Mouse (Mus musculus): ENCODE results near the gene Polr2e. TPM values are rescaled to one million over a fixed set of nuclear protein-coding genes. Genes with fewer than 3 reads are reported as not detected.

Polr2e gene
- polyA plus RNA-seq, 1 experiment from 2014 or later = 141 TPM

DNA sequence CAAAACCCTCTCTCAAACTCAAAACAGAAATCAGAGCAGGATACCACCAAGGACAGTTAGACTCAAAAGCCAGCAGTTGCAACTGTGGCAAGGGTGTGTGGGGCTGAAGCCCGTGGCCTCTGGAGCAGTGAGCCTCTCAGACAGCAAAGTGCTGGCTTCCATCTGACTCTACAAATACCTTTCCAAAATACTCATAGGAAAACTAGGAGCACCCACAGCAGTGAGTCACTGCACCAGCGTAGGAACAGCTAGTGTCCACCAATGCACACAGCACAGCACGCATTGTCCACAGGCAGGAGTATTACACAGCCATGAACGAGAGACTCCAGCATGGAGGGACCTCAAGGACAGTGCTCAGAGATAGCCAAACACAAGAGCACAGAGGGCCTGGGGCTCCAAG, 36.8 kb upstream of the Polr2e start:
- Histone ChIP-seq H3K4me3 (ENCODE audit: low read length) (no peak overlapping the region), H3K27ac (ENCODE audit: low read depth, low read length) (no peak overlapping the region), H3K9me3 (ENCODE audit: control insufficient read depth, low read length) (no peaks in the 10 kb centered on the region), H3K4me1 (ENCODE audit: control insufficient read depth, insufficient read depth, low read depth, low read length) (peaks cover 3% of the 10 kb centered on the region; the same call in 1 of the 2 replicates), H3K4me2 (ENCODE audit: low read length) (no peak overlapping the region), H3K27me3 (replicated peaks; ENCODE audit: control insufficient read depth, insufficient read depth, low read length) (no peaks in the 10 kb centered on the region), H3K9ac (ENCODE audit: low read depth, low read length) (no peak overlapping the region), H3K36me3 (ENCODE audit: control insufficient read depth, insufficient read depth, low read length) (peaks cover 12% of the 10 kb centered on the region; the same call in 1 of the 2 replicates)
- ATAC-seq = no peak
- WGBS = 97% methylated on average over 4 of the region's 4 CpGs

DNA sequence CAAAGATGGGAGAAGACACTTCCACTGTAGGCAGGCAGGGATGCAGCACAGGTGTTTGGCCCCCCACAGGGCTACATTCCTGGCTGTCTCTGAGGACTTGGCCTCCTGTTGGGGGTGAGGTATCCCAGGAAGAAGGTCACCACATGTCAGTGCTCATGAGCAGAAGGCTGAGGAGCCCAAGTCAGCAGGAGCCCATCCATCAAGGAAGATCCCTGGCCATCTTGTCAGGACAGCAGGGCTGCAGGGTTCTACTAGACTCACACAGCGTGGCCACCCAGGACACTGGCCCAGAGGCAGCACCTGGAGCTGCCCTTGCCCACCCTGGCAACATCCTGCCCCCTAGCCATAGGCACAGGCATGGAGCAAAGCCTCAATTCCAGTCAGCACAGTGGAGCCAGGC, 36.3 kb upstream of the Polr2e start:
- no peaks in the 10 kb centered on the region for H3K27me3 ChIP-seq (replicated peaks; ENCODE audit: control insufficient read depth, insufficient read depth, low read length)
- H3K4me1 ChIP-seq (ENCODE audit: control insufficient read depth, insufficient read depth, low read depth, low read length) = peaks cover 3% of the 10 kb centered on the region; the same call in 1 of the 2 replicates
- no peak overlapping the region for H3K4me2 ChIP-seq (ENCODE audit: low read length)
- H3K27ac ChIP-seq (ENCODE audit: low read depth, low read length) = no peak overlapping the region
- no peaks in the 10 kb centered on the region for H3K9me3 ChIP-seq (ENCODE audit: control insufficient read depth, low read length)
- peaks cover 9% of the 10 kb centered on the region; the same call in 1 of the 2 replicates for H3K36me3 ChIP-seq (ENCODE audit: control insufficient read depth, insufficient read depth, low read length)
- no CpG with 5 or more reads among the region's 1 CpGs for WGBS
- no peak overlapping the region for H3K4me3 ChIP-seq (ENCODE audit: low read length)
- H3K9ac ChIP-seq (ENCODE audit: low read depth, low read length) = no peak overlapping the region
- ATAC-seq = no peak

DNA sequence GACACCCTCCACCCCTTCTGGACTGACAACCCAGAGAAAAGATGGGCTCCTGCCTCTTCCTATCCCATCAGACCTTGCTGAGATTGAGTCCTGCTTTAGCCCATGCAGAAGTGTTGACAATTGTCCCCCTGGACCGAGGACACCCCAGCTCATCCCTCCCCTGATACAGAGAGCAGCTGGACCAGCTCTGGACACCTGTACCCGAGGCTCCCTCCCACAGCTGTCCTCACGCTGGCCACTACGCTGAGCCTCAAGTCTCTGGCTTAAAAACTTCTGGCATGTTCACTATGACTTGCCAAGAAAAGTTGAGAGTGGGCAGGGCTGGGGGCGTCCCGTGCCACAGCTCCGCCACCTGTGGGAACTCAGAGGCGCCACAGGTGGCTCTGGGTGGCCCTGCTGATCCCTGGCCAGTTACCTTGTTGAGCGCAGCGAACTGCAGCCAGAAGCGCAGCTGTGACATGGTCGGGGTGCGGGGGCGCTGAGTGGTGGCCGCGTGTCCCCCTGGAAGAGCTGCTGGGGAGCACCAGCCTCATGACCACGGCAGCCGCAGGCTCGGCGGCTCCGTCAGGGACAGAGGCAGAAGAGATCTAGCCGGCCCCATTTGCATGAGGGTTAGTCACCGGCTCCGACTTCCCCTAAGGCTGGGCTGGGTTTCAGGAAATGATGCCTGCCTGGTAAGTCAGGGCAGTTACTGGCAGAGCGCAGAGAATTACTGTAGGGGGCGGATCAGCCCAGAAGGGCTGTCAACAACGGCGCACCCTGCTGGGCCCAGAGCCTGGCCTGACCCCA, 35.4 kb upstream of the Polr2e start:
- Histone ChIP-seq H3K36me3 (ENCODE audit: control insufficient read depth, insufficient read depth, low read length) (0 out of 2 replicates have a peak, but pooled peaks cover 3% of the 10 kb centered on the region), H3K4me3 (ENCODE audit: low read length) (no peak overlapping the region; the same call in 1 of the 2 replicates), H3K4me1 (ENCODE audit: control insufficient read depth, insufficient read depth, low read depth, low read length) (peaks cover 3% of the 10 kb centered on the region; the same call in 1 of the 2 replicates), H3K27ac (ENCODE audit: low read depth, low read length) (no peak overlapping the region), H3K27me3 (replicated peaks; ENCODE audit: control insufficient read depth, insufficient read depth, low read length) (no peaks in the 10 kb centered on the region), H3K4me2 (ENCODE audit: low read length) (0 out of 2 replicates have a peak overlapping the region, but pooled peaks have one; percentile 14), H3K9me3 (ENCODE audit: control insufficient read depth, low read length) (no peaks in the 10 kb centered on the region), H3K9ac (ENCODE audit: low read depth, low read length) (no peak overlapping the region)
- 21% methylated on average over 28 of the region's 28 CpGs for WGBS
- ATAC-seq = no peak

DNA sequence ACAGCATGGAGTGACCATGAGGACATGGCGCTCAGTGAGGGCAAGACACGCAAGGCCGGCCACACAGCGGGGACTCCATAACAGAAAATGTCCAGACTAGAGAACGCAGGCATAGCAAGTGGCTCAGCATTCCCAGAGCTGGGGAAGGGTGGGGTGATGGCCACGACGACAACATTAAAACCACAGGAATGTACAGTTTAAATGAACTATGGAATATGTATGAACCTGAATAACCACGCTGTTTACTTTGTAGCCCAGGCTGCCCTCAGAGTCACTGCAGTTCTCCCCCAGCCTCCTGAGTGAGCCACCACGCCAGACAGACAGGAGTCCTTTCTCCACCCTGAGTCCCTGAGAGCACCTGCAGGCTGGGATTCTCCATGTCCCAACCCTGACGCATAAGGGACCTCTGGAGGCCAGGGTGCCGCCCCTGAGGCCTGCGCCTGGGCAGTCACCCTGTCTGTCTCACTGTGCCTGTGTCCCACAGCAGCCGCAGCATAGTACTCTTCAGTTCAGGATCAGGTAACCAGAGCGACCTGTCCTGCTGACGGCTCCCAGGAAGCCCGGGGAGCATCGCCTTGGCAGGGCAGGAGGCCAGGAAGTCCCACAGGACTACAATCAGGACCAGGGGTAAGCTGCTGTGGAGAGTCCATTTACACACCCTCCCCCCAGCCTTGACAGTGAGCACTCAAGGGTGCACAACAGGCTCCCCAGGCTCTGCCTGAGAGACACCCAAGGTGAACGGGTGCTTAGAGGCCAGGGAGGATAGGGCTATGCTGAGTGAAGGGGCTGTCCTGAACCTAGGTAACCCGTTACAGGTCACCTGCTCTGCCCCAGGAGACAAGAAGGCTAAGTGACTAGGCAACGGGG, 33.3 kb upstream of the Polr2e start:
- Histone ChIP-seq H3K27ac (ENCODE audit: low read depth, low read length) (no peak overlapping the region), H3K36me3 (ENCODE audit: control insufficient read depth, insufficient read depth, low read length) (no peaks in the 10 kb centered on the region), H3K4me3 (ENCODE audit: low read length) (no peak overlapping the region), H3K9me3 (ENCODE audit: control insufficient read depth, low read length) (no peaks in the 10 kb centered on the region), H3K27me3 (replicated peaks; ENCODE audit: control insufficient read depth, insufficient read depth, low read length) (no peaks in the 10 kb centered on the region), H3K9ac (ENCODE audit: low read depth, low read length) (no peak overlapping the region; the same call in 1 of the 2 replicates), H3K4me1 (ENCODE audit: control insufficient read depth, insufficient read depth, low read depth, low read length) (peaks cover 3% of the 10 kb centered on the region; the same call in 1 of the 2 replicates), H3K4me2 (ENCODE audit: low read length) (no peak overlapping the region)
- 85% methylated on average over 20 of the region's 20 CpGs for WGBS
- no peak for ATAC-seq

DNA sequence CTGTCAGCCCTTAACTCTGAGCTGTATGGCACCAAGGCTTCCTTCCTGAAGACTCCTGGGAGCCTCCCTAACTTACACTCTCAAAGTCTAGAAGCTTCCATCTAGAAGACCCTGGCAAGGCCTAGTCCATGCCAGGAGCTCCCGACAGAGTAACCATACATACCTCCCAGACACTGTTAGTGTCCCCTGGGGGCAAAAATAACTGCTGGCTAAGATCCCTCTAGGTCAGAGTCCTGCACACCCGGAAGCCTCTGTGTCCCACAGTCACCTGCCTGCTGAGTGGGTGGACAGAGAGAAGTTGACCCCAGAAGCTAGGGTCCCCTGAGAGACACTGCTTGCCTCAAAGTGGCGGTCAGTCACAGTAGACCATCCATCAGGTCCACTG, 31.9 kb upstream of the Polr2e start:
- Histone ChIP-seq H3K4me3 (ENCODE audit: low read length) (no peak overlapping the region), H3K27me3 (replicated peaks; ENCODE audit: control insufficient read depth, insufficient read depth, low read length) (no peaks in the 10 kb centered on the region), H3K4me1 (ENCODE audit: control insufficient read depth, insufficient read depth, low read depth, low read length) (peaks cover 3% of the 10 kb centered on the region; the same call in 1 of the 2 replicates), H3K27ac (ENCODE audit: low read depth, low read length) (peak overlapping the region; percentile 50; the same call in 1 of the 2 replicates), H3K9ac (ENCODE audit: low read depth, low read length) (no peak overlapping the region; the same call in 1 of the 2 replicates), H3K36me3 (ENCODE audit: control insufficient read depth, insufficient read depth, low read length) (peaks cover 5% of the 10 kb centered on the region; the same call in 1 of the 2 replicates), H3K9me3 (ENCODE audit: control insufficient read depth, low read length) (no peaks in the 10 kb centered on the region), H3K4me2 (ENCODE audit: low read length) (no peak overlapping the region)
- ATAC-seq = no peak
- WGBS = 90% methylated on average over 3 of the region's 3 CpGs

DNA sequence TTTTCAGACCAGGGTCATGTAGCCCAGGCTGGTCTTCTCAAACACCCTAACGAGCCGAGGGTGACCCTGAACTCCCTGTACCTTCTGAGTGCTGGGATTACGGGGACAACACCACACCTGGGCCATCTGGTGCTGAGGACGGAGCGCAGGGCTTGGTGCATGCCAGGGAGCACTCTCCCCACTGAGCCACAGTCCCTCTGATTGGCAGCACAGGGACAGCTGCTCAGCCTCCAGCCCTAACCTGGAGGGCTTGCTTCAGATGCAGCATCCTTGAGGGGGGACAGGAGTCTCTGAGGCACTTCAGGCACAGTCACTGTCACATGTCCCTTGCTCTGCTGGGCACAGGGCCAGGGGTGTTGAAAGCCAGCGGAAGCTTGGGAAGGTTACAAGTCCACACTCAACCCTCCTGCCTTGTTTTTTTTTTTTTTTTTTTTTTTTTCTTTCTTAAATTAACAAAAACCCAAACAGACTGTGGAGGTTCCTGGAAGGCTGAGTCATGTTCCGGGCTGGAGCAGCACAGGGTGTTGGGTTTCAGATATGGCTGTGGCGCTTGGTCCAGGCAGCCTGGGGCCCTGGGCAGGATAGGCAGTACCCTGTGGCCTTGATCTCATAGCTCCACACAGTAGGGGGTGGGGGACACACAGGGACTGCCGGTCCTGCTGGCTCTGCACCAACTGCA, 31.4 kb upstream of the Polr2e start:
- Histone ChIP-seq H3K9me3 (ENCODE audit: control insufficient read depth, low read length) (no peaks in the 10 kb centered on the region), H3K27me3 (replicated peaks; ENCODE audit: control insufficient read depth, insufficient read depth, low read length) (no peaks in the 10 kb centered on the region), H3K9ac (ENCODE audit: low read depth, low read length) (peak overlapping the region; percentile 35; the same call in 1 of the 2 replicates), H3K36me3 (ENCODE audit: control insufficient read depth, insufficient read depth, low read length) (peaks cover 5% of the 10 kb centered on the region; the same call in 1 of the 2 replicates), H3K27ac (ENCODE audit: low read depth, low read length) (peak overlapping the region; percentile 50; the same call in 1 of the 2 replicates), H3K4me3 (ENCODE audit: low read length) (no peak overlapping the region), H3K4me1 (ENCODE audit: control insufficient read depth, insufficient read depth, low read depth, low read length) (peaks cover 3% of the 10 kb centered on the region; the same call in 1 of the 2 replicates), H3K4me2 (ENCODE audit: low read length) (no peak overlapping the region)
- ATAC-seq = peak; percentile 53
- 63% methylated on average over 9 of the region's 9 CpGs for WGBS

DNA sequence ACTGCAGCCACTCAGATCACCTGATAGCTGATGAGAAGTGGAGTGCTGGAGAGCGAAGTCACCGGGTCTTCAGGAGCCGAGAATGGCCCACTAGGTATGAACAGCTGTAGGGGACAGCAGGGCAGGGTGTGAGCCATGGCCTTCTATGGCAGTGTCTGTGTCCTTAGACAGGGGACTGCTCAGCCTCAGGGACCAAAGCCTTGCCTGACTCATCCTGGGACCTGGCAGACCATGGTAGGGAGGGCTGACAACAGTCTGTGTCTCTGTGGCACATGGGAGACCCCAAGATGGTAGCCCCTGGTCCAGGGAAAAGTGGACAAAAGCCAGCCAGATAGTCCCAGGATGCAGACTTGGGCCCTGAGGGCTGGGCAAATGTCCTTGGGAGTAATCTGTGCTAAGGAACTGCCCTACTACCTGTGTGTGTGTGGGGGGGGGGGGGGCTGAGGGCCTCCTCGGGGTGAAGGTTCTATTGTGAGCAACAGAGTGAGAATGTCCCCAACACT, 30.4 kb upstream of the Polr2e start:
- WGBS = 98% methylated on average over 4 of the region's 4 CpGs

DNA sequence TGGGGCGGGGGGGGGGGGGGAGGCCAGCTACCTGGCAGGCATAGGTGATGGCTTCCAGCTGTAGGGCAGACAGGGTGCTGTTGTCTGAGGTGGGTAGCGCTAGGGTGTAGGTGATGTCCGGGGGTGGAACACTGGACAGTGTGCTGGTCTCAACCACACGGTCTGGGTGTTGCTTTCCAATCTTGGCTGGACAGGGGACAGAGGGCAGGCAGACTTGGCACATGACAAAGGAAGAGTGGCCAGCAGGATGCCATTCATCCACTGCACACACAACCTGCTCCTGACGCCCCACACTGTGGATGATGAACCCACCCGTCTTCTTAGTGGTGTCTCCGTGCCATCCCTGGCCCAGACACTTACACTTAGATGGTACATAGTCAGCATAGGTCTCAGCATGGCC, 29.7 kb upstream of the Polr2e start:
- no peak overlapping the region for H3K27ac ChIP-seq (ENCODE audit: low read depth, low read length)
- WGBS = 80% methylated on average over 6 of the region's 7 CpGs
- no peaks in the 10 kb centered on the region for H3K9me3 ChIP-seq (ENCODE audit: control insufficient read depth, low read length)
- peaks cover 5% of the 10 kb centered on the region for H3K36me3 ChIP-seq (ENCODE audit: control insufficient read depth, insufficient read depth, low read length)
- H3K4me2 ChIP-seq (ENCODE audit: low read length) = no peak overlapping the region
- ATAC-seq = no peak
- peaks cover 3% of the 10 kb centered on the region; the same call in 1 of the 2 replicates for H3K4me1 ChIP-seq (ENCODE audit: control insufficient read depth, insufficient read depth, low read depth, low read length)
- no peaks in the 10 kb centered on the region for H3K27me3 ChIP-seq (replicated peaks; ENCODE audit: control insufficient read depth, insufficient read depth, low read length)
- no peak overlapping the region for H3K9ac ChIP-seq (ENCODE audit: low read depth, low read length)
- no peak overlapping the region for H3K4me3 ChIP-seq (ENCODE audit: low read length)

More for the DNA sequence above, 30.4 kb upstream of the Polr2e start:
- Histone ChIP-seq H3K9me3 (ENCODE audit: control insufficient read depth, low read length) (no peaks in the 10 kb centered on the region), H3K4me1 (ENCODE audit: control insufficient read depth, insufficient read depth, low read depth, low read length) (peaks cover 3% of the 10 kb centered on the region; the same call in 1 of the 2 replicates), H3K4me2 (ENCODE audit: low read length) (no peak overlapping the region), H3K9ac (ENCODE audit: low read depth, low read length) (no peak overlapping the region), H3K27me3 (replicated peaks; ENCODE audit: control insufficient read depth, insufficient read depth, low read length) (no peaks in the 10 kb centered on the region), H3K27ac (ENCODE audit: low read depth, low read length) (no peak overlapping the region), H3K4me3 (ENCODE audit: low read length) (no peak overlapping the region), H3K36me3 (ENCODE audit: control insufficient read depth, insufficient read depth, low read length) (peaks cover 5% of the 10 kb centered on the region; the same call in 1 of the 2 replicates)
- ATAC-seq = no peak

Measured in hindbrain, embryonic 16.5 days (tissue).